Mouse (Mus musculus) testis, adult 2 months (tissue): Measurements from ENCODE around the gene Nacc2.

Source experiments
- CTCF ChIP-seq: fragments of 200-500 bp; IDR thresholded peaks from 2 replicates; pipeline ENCODE4 v1.5.1; 2012; ENCODE audit warnings: low read depth, mild to moderate bottlenecking, inconsistent platforms, low read length, moderate library complexity; ENCODE audit not compliant: control insufficient read depth, insufficient read depth, insufficient replicate concordance
- POLR2A ChIP-seq: fragments of 200-500 bp; IDR thresholded peaks from 2 replicates; pipeline ENCODE4 v1.6.1; 2012; ENCODE audit warnings: low read depth, mild to moderate bottlenecking, inconsistent platforms, low read length, moderate library complexity; ENCODE audit not compliant: control insufficient read depth

GRCm38 (mm10) chr2:26139545-26140206, 16.7 kb upstream of the Nacc2 start:
- TF ChIP-seq CTCF (0 out of 2 replicates have a peak, but pooled peaks have one; percentile 1), POLR2A (peak; percentile 12)
